Mouse (Mus musculus) kidney, adult 8-10 months (tissue): ENCODE results near the gene Jph2.

Experiments used
- DNase-seq, 2 experiments: peaks; one replicate each; pipeline ENCODE4 v3.0.0; 2022

The Jph2 gene

DNA sequence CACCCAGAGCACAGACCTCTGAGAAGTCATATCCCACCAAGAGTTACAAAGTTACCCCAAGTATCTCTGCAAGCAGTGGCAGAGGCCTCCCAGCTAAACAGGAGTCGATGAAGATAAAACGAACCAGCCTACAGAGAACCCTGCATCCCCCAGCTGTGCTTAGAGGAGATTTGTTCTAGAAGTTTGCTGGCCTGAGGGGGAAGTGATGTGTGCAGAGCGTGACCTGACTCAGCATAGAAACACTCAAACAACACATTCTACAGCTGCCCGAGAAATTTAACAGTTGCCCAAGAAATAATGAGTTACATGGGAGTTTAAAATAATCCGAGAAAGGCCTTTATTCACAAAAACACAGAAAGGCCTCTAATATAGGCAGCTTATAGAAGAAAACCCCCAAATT, 39.1 kb downstream of the Jph2 start:
- no peak for DNase-seq

- no peak for DNase-seq
Measured at GRCm38 (mm10) chr2:163356113-163356840, 41.5 kb downstream of the Jph2 start.

GRCm38 (mm10) chr2:163355666-163356065, 42.1 kb downstream of the Jph2 start:
- no peak for DNase-seq

DNA sequence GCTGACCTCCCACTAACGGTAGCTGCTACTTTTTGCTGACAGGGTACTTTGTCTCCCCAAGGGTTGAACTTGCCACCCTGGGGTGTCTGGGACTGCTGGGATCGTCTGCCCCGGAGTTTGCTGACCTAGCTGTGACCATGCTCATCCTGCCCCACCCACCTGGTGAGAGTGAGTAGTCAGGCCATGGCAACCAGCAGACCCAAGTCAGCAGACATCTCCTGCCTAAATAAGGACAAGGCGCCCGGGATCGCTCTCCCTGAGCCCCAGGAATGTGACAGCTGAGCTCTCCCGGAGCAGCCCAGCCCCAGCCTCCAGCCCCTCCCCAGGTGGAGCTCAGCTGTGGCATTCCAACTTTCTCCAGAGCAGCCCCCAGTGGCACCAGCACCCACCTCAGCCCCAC, 44.1 kb downstream of the Jph2 start:
- DNase-seq, result no peak

DNA sequence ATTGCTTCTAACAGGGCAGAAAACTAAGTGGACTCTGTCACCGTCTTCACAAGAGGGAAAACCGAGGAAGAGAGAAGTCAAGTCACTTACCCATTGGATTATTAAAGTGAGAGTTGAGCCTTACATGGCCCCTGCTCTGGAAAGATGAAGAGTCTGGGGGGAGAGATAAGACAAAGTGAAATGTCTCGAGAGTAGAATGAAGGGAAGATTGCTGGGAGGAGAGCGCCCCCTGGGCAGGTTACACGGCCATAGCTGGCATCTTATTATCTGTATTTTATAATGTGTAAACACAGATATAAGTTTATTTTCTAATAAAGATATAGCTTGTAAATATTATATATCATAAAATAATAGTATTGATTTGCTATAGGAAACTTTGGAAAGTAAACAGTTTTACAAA, 47.4 kb downstream of the Jph2 start:
- no peak for DNase-seq

- DNase-seq, result no peak
Measured at GRCm38 (mm10) chr2:163349411-163349810, 48.4 kb downstream of the Jph2 start.

DNA sequence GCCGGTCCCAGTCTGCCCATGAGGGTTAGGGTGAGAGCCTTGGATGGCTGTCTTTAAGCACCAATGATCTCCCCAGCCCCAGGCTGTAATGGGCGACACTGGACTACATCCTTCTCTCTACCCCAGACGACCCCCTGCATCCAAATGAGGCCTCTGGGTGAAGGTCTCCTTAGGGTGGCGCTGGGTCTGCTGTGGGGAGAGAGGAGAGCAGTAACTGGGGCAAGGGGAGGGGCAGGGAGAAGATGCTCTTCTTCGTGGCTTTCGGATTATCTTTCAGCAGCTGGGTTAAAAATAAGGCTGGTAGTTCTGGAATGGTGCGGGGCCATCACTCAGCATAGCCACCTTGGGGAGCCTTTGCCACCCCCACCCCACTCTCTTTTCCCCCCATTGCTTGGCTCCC, 49.1 kb downstream of the Jph2 start:
- no peak for DNase-seq

DNA sequence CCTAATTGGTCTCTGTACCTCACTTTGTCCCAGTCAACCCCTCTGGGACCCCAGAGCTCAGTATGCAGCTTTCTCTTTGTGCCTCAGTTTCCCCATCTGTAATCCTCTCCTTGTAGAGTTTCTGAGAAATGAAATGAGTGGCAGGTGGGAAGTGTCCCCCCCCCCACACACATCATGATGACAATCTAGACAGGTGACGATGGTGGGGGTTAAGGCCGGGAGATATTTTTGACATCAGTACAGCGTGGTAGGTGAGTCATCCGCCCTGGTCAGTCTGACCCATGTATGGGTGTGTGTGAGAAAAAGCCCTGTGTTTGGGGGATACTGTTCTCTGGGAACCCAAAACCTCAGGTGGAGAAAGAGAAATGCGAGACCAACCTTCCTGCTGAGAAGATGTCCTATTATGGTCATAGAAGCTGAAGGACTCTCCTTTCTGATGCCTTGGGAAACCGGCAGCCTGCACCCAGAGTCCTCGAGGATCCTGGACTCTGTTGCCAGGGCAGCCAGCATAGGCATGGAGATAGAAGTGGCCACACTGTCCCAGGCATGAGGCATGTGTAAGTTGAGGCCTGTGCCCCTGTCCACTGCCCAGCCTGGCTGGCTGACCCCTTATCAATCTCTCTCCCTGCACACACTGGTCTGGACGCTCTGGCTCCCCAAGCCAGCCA, 50.1 kb downstream of the Jph2 start:
- DNase-seq, result no peak

- no peak for DNase-seq
Measured at GRCm38 (mm10) chr2:163346497-163346896, 51.3 kb downstream of the Jph2 start.

DNA sequence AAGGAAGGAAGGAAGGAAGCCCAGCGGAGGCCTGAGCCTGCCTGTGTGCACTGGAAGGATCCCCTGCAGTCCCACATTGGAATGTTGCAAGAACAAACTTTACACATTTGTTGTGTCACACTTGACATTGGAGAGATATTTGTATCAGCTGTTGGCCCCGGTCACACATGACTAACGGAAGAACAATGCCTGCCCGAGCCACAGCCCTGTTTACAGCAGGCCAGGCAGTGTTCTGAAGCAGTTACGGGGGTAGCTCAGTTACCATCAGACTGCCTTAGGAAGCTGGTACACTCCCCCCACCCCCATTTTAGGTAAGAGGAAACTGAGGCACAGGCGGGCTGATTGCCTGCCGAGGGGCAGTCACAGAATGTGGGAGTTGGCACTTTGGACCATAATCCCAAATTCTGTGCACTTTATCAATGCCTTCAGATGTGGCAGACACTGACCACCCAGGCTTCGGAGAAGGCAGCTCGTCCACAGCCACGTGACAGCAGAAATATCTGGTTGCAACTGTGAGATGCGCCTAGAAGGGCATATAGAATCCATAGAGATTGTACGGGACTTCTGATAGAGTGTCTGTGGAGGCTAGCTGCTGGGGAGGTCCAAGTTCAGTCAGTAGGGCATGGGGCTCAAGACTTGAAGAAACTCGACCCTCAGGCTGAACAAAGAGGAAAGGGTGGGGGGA, 52.7 kb downstream of the Jph2 start:
- no peak for DNase-seq

GRCm38 (mm10) chr2:163343671-163344070, 54.1 kb downstream of the Jph2 start:
- DNase-seq, result peak in 1 of 2 experiments; percentile 42

- DNase-seq, result peak; percentile 19 to 58
Measured at GRCm38 (mm10) chr2:163340263-163340662, 57.5 kb downstream of the Jph2 start.

DNA sequence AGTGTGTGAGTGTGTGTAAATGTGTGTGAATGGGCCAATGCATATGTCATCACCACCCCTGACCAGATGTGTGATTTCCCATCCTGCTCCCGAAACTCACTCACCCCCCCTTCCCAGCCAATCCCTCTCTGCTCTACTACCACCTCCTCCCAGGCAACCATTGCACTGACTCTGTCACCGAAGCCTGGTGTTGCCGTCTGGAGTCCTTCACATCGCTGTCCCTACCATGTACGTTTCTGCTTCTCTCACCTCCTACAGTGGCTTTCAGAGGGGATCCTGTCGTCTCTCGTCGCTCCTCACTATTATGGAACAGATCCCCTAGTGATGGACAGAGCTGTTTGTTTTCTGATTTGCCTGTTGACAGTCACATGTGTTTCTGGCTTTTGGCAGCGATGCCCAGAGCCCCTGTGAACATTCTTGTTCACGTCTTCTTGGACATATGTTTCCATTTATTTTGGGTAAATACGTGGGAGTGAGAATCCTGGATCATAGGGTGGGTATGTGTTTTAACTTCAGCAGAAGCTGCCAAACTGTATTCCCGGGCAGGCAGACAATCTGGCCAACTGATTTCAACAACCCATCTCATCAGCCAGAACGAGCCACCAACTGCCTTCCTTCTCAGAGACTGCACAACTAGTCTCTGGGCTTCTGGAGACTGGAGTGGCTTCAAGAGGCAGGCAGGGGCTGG, 65.3 kb downstream of the Jph2 start:
- DNase-seq, result no peak

- DNase-seq, result no peak
Measured at GRCm38 (mm10) chr2:163331423-163331822, 66.4 kb downstream of the Jph2 start.

DNA sequence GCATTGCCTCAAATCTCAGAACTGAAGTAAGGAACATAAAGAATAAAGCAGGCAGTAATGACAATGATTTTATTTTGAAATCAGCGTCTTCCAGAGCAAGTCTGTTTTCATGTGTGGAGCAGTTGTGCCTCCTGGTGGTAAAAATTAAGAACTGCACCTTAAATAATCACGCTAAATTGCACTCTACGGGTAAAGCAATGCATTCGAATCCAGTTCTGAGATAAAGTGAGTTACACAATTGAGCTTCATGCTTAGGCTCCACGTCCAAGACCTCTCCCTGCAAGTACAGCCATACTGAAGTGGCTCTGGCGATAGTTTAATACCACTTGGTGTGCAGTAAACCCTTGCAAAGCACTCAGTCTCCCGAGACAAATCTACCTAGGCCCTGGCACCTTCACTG, 67.1 kb downstream of the Jph2 start:
- DNase-seq, result peak; percentile 24 to 28

GRCm38 (mm10) chr2:163323163-163323562, 74.6 kb downstream of the Jph2 start:
- no peak for DNase-seq

GRCm38 (mm10) chr2:163318777-163319176, 79.0 kb downstream of the Jph2 start:
- no peak for DNase-seq

- DNase-seq, result no peak
Measured at GRCm38 (mm10) chr2:163317281-163317680, 80.5 kb downstream of the Jph2 start.

GRCm38 (mm10) chr2:163310163-163310688, 87.6 kb downstream of the Jph2 start:
- no peak for DNase-seq

DNA sequence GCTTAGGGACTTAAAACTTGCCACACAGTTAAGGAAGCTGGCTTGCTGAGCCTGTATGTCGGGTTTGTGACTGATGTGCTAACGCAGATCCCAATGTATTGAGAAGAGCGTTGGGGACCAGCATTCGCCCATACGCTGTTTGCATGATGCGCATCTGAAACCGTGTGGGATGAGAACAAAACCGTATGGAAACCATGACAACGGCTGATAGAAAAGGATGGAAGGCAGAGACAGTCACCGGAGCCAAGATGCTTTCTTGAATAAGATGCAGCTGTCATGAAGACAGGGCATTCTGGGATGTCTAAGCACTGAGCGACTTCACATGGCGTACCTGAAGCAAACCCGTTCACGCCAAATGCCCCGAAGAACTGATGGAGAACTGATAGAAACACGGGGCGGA, 88.4 kb downstream of the Jph2 start:
- DNase-seq, result no peak

DNA sequence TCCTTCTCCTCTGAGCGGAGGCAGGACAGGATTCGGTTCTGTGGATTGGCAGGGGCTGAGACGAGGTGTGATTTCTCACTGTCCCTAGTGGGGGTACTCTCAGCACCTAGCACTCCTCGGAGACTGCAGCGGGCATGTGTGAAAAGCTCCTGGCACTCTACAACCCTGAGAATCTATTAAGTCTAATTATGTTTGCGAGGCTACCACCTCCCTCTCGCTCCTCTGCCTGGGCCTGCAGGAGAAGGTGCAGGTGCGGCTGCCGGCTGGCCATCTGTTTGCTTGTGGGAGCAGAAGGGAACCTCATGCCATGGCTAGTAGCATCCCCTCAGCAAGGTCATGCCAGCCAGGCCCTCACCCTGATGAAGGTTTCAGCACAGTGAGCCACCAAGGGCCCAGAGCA, 94.8 kb downstream of the Jph2 start:
- DNase-seq, result no peak

DNA sequence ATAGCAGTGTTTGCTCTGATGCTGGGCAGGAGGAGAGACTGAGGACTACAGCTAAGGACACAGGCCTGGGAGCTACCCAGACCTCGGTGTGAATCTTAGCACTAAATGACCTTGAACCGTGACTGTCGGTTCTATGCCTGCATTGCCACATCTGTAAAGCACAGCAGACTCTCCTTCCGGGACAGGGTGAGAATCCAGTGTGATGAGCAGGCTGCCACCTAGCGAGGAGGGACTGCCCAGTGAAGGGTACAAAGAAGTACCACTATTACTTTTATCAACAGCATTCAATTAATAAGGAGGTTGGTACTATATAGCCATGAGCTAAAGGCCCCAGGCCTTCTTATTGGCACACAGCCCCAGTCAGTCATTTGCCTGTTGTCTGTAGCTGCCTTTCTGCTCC, 96.2 kb downstream of the Jph2 start:
- DNase-seq, result no peak
